Mouse (Mus musculus): Measurements from ENCODE around the gene Fktn. TPM values are rescaled to one million over a fixed set of nuclear protein-coding genes. Genes with fewer than 3 reads are reported as not detected.

Gene Fktn
- total RNA-seq, 2 experiments from 2014 or later: 2.0 to 2.5 TPM

DNA sequence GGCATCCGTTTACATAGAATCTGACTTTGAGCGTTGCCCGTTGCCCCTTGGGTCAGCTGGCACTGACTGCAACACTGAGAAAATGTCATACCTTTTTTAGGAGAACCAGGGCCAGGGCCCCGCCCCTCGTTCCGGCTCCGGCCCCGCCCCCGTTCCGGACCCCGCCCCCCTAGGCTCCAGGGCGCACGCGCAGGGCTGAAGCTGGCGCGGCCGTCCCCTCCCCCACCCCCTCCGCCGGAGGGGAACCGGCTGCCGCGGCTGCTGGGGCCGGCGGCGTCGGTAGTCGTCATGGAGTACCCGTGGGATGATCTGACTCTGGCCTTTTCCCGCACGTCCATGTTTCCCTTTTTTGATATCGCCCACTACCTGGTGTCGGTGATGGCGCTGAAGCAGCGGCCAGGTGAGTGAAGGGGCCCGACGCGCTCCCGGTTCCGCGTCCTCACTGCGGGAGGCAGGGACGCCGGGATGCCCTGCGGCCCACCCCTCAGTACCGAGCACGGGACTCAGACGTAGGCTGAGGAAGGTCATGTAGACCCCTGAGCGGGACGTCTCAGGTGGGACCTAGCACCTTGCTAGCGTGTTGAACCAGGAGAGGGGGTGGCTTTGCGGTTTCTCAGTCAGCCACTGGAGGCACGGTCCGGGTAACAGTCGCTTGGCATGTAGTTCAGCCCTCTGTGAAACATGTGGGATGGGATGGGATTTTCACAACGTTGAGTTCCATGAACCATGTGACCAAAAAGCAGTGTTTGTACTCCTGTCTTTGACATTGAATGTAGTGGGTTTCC, 112.2 kb downstream of the Fktn start, which contains the start of gene Tmem38b:
TSS of gene Tmem38b (plus strand) at position 225 of the 785 bp plus-strand sequence.
- ATAC-seq (ENCODE audit: poor library complexity, severe bottlenecking): peak; percentile 81

GRCm38 (mm10) chr4:53826641-53827248, 112.9 kb downstream of the Fktn start:
- peak; percentile 37 for ATAC-seq (ENCODE audit: poor library complexity, severe bottlenecking)

Other genes starting within 250 kb of the Fktn start
- 6.1 and 10.2 TPM in 2 replicates for gene Fsd1l, start 82.5 kb upstream of the Fktn start, total RNA-seq (2015)
- 5.5 and 7.4 TPM in 2 replicates for gene Fsd1l, start 82.5 kb upstream of the Fktn start, total RNA-seq (2017)
- 0.07 and 0.39 TPM in 2 replicates for gene Tal2, start 65.7 kb downstream of the Fktn start, total RNA-seq (2015)
- 0.48 and 0.65 TPM in 2 replicates for gene Tal2, start 65.7 kb downstream of the Fktn start, total RNA-seq (2017)
- gene Tmem38b, start 112.0 kb downstream of the Fktn start, total RNA-seq (2015): 37.6 and 39.2 TPM in 2 replicates
- gene Tmem38b, start 112.0 kb downstream of the Fktn start, total RNA-seq (2017): 15.3 and 18.3 TPM in 2 replicates

All from megakaryocyte, adult 5-6 weeks (primary cell).